Mouse (Mus musculus): Measurements from ENCODE around the gene Tor2a.

The Tor2a gene

DNA sequence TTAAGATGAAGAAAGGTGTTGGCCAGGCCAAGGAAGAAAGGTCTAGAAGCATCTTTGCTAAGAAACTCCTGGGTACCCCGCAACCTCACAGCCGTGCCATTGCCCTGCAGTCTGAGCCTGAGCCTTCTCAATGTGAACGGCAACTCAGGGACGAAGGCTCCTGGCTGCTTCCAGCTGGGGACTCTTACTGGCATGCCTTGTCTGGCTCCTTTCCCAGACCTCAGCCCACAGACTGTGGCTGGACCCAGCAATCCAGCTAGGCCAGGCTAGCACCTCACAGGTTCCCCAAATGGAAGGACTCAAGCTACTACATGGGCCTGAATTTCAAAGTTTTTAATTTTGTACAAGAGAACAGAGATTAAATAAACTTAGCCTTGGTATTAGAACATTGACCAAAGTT, 4.8 kb downstream of the Tor2a start:
- DNase-seq (ENCODE audit: low read depth): no peak

DNA sequence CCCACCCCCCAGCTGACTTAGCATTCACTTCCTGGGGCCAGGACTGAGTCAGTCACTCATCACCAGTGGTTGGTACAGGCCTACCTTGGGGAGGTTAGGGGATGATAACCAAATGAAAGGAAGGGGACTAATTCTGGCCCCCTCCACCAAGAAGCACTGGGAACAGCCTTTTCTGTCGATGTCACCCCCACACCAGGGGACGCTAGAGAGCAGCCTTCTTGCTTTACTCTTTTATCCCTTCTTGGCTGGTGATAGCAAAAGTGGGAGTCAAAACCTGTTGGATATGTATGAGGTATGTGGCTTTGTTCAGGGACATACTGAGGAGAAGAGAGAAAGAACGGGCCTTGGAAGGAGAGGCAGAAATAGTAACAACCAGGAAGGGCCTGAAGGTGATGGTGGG, 6.3 kb downstream of the Tor2a start:
- DNase-seq (ENCODE audit: low read depth): no peak

DNA sequence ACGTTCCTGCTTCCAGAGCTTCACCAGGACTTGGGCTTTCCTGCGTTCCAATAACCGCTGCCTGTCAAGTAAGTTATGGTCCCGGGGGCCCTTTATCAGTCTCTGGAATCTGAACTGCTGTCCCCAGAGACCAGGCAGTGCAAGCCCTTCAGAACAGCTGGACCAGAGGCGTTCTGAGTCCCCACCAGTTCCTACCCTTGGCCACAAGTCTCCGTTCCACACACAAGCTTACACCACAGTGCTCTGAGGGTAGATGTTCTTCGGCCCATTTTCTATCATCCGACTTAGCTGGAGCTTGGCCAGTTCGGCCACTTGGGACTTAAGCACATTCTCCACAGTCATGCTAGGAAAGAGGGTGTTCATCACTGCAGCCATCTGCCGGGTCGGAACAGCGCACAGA, 10.2 kb downstream of the Tor2a start:
- no peak for DNase-seq (ENCODE audit: low read depth)

DNA sequence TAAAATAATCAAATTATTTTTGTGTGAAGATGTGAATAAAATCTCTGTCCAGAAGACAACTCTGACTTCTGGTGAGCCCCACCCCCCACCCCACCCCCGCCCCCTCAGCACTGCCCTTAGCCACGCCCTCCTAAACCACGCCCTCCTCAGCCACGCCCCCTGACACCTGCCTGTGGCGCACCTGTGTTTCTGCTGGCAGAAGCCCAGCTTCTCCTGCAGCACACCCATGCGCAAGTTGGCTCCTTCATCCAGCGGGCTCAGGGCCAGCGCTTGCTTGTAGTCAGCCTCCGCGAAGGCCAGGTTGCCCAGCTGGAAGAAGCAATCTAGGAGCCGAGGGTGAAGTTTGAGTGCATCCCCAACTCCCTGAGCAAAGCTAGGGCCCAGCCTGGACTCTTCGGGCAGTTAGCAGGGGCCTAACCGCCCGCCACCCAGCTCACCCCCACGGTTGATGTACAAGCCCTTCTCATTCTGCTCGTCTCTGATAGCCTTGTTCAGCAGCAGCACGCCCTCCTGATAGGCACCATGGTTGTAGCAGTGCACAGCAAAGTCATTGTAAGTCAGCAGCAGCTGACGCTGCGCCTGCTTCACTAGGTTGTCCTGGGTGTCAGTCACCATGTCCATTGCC, 11.7 kb downstream of the Tor2a start:
- no peak for DNase-seq (ENCODE audit: low read depth)

DNA sequence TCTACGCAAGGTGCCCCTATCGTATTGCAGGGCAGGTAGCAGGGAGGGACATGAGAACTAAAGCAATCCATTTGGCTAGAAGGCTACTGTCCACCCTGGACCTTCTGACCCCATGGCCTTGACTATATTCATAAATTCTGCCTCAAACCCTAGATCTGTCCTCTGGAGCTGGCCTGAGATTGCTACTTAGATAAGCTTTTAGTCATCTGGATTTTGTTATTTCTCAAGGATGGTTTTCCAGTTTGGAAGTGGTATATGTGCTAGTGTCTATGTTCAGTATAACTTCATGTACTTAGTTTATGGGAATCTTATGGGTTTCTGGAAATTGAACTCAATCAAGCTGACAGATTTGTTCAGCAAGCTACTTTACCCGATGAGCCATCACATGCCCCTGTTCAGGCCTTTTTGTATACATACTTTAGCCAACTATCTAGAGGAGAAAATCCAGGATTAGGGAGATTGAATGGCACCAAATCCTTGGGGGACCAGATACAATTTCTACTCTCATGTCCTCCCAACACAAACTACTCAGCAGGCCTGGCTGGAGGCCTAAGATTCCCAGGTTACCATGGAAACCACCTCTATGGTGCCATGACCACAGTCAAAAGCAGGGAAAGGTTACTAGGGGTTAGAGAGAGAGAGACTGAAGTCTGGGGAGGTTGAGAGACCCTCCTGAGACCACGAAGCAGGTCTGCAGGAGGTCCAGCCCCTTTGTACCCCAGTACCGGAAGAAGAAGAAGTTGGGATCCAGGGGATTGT, 12.5 kb downstream of the Tor2a start:
- DNase-seq (ENCODE audit: low read depth): no peak

DNA sequence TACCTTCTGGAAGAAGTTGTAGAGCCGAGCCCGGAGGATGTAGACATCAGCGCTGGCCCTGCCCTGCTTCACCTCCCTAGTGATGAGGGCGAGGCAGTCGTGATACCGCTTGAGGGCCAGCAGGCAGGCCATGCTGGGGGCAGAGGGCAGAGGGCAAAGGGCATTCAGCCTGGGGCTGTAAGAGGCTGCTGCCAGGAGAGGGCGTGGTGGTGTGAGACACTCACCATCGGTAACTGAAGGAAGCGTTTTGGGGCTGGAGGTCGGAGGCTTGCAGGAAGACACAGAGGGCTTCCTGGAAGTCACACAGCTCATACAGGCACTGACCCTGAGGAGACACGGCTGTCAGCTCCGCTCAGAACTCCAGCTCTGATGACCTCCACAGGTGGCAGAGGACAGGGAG, 14.9 kb downstream of the Tor2a start:
- DNase-seq (ENCODE audit: low read depth): no peak

DNA sequence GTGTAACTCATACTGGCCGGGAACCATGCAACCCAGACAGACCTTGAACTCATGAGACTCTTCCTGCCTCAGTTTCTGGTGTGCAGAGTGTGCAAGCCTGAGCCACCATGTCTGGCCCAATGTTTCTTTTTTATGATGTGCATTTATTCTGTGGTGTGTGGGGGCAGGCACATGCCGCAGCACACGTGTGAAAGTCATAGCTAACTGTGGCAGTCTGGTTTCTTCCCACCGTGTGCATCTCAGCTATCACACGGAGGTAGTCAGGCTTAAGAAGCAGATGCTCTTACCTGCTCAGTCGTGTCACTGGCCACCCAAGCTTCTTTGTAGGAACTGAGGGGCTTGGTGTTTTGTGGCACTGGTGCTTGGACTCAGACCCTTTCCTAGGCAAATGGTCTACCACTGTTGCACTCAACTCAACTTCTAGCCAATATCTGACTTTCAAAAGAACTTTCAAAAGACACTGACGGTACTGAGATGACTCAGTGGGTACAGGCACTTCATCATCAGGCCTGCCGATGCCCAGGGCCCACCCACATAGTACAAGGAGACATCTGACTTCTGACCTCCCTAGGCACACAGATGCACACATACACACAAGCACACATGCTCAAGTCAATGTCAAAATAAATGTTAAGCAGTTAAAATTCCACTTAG, 15.7 kb downstream of the Tor2a start:
- DNase-seq (ENCODE audit: low read depth): no peak

DNA sequence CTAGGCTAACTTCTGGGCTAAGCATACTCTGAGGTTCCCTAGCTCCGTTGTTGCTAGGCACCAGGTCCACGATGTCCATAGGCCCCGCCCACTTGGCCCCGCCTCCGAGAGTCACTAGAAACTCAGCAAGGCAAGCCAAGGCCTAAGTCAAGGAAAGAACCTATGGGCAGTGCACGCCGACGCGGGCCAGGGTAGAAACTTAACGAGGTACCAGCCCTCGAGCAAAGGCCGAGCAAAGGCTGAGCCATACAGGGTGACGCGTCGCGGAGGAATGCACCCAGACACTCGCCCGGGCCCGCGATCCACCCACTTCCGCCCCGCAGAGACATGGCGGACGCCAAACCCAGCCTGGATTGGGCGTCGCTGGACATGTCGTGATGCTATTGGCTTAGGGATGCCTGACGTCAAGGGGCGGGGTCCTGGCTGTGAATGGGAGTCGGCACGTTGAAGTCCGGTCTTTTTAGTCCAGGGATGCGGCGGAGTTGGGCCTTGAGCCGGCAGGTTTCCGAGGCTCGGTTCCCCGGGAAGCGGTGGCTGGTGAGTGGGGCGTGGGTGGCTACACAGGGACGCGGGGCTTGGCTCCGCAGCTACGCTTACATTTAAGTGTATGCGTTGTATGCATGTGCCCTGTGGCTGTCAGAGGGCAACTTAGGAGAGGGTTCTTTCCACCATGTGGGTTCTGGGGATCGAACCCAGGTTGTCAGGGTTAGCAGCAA, 18.5 kb downstream of the Tor2a start, which contains the start of the genes Ttc16 and Ptrh1:
TSS of gene Ttc16 (minus strand) at position 275 of the 716 bp plus-strand sequence.
TSS of gene Ptrh1 (plus strand) at position 428 of the 716 bp plus-strand sequence.
- DNase-seq (ENCODE audit: low read depth): peak; percentile 96

DNA sequence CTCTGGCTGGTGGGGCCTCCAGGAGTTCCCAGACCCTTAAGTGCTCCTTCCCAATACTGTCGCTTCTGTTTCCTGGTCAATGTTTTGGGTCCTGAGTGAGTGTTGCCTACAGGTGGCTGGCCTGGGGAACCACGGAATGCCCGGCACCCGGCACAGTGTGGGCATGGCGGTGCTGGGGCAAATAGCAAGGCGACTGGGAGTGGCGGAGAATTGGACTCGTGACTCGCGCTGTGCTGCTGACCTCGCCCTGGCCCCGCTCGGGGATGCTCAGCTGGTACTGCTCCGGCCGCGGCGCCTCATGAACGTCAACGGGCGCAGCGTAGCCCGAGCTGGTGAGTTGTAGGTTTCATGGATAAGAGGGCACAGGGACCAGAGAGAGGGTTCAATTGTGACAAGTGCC, 19.2 kb downstream of the Tor2a start:
- DNase-seq (ENCODE audit: low read depth): no peak

DNA sequence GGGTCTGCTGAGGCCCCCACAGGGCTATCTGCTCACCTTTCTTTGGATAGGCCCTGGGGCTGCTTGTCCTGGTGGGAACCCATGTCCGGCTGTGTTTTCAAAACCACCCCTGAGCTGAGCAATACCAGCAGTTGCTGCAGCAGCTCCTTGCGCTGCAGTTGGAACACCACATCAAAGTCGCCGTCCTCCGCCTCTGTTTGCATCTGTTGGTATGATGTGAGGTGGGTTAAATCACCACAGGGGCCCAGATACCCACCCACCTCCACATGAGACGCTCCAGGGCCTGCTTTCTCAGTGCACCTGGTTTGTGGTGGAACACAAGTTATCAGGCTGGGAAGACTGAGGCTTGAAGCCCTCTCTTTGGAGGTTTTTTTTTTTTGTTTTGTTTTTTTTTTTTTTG, 21.0 kb downstream of the Tor2a start:
- no peak for DNase-seq (ENCODE audit: low read depth)

DNA sequence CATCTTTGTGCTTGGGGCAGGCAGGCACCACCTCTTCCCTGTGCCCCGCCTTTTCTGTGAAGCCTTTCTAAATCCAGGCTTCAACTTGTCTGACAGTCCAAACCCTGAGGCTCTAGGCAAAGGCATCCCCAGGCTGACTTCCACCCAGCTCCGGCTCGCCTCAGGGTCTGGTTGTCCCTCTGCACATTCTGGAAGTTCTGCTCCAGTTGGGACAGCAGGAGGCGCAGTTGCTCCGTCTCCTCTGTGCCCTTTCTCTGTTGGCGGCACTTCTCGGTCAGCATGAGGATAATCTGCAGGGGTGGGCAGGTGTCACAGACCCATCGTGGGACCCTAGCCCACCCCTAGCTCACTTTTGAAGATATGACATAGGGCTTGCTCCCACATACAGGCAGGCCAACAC, 22.1 kb downstream of the Tor2a start:
- DNase-seq (ENCODE audit: low read depth): no peak

DNA sequence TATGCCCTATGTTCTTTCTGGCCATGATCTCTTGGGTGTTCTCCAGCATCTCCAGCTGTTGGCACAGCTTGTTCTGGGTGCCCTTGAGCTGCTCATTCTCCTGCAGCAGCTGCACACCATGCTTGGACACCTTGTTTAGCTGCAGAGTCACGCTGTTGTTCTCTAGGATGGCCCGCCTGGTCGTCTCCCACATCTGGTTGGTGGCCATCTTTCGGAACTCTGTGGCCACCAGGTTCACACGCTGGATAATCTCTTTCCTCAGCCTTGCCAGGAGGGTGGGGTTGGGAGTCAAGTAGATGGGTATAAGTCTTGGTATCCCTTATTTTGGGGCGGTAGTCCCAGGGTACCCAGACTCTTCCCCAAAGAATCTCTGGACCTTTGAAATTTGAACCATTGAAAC, 22.7 kb downstream of the Tor2a start:
- no peak for DNase-seq (ENCODE audit: low read depth)

DNA sequence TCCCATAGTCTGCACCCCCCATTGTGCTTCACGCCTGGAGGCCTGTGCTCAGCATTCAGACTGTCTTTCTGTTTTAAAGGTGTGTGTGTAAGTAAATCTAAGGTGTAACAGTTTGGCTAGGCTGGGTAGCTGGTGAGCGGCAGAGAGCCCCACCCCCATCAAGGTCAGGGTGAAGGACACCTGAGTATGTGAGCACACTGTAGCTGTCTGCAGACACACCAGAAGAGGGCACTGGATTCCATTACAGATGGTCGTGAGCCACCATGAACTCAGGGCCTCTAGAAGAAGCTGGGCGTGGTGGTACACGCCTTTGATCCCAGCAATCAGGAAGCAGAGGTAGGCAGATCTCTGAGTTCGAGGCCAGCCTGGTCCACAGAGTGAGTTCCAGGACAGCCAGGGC, 24.7 kb downstream of the Tor2a start:
- no peak for DNase-seq (ENCODE audit: low read depth)

DNA sequence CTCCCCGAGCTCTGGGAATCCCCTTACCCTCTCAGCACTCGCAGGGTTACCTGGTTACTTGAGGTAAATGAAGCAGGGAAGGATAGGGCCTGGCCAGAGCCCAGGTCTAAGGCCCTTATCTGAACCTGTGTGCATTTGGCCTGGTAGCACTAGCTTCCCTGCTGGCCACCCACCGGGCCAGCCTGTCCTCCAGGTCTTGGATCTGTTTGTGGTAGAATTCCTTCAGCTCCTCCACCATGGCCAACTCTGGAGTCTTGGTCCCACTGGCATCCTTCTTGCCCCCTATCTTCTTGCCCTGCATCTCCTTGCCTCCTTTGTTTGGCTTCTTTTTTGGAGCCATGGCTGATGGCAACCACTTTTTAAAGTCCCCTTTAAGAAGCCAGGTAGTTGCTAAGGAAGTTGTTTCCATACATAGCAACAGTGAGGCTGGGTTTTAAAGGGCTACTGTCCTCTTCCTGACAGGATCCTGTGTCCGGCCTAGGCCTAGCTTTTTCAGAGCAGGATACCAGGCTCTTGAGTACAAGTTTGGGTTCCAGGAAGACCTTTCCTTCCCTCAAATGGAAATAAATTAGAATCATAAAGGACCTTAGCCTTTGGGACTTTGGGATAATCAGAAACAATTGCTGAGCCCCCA, 27.1 kb downstream of the Tor2a start, which contains the start of gene Cfap157:
TSS of gene Cfap157 (minus strand) at position 381 of the 634 bp plus-strand sequence.
- no peak for DNase-seq (ENCODE audit: low read depth)

DNA sequence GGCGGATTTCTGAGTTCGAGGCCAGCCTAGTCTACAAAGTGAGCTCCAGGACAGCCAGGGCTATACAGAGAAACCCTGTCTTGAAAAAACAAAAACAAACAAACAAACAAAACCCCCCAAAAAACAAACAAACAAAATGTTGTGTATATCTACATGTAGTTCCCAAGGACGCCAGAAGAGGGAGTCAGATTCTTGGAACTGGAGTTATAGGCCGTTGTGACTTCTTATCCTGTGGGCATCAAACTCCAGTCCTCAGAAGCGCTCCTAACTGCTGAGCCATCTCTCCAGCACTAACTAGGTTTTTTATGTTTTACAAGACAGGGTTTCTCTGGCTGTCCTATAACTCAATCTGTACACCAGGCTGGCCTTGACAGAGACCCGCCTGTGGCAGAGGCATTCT, 30.1 kb downstream of the Tor2a start:
- peak; percentile 24 for DNase-seq (ENCODE audit: low read depth)

DNA sequence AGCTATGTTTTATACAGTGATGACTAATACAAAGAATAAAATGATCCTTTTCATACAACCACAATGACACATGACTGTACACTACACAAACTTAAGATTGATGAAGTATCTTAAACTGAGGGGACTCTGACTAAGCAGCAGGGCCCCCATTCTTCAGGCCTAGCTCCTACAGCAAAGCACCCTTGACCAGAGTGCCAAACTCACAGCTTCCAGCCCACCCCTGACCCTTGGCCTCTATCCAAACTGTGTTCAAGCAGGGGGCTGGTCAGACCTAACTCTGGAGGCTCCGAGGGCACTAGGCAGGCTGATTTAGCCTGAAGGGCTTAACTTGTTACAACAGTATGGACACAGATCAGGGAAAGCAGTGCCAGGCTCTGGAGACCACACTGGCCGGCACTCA, 31.5 kb downstream of the Tor2a start:
- DNase-seq (ENCODE audit: low read depth): no peak

DNA sequence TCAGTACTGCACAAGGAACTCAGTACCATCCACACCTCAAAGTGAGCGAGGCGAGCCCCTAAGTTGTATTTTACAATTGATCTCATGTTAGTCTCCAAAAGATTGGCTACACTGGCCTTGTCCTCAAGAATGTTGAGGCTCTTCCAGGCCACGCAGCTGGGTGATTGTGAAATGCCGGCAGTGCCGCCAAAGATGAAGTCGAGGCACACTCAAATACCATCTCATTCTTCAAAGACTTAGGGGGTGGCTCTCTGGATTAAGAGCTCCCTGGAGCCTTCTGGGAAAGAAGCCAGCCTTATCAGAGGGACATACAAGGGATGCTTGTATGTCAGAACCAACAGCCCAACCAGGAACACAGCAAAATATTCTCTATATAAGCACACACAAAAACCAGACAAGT, 34.3 kb downstream of the Tor2a start:
- no peak for DNase-seq (ENCODE audit: low read depth)

DNA sequence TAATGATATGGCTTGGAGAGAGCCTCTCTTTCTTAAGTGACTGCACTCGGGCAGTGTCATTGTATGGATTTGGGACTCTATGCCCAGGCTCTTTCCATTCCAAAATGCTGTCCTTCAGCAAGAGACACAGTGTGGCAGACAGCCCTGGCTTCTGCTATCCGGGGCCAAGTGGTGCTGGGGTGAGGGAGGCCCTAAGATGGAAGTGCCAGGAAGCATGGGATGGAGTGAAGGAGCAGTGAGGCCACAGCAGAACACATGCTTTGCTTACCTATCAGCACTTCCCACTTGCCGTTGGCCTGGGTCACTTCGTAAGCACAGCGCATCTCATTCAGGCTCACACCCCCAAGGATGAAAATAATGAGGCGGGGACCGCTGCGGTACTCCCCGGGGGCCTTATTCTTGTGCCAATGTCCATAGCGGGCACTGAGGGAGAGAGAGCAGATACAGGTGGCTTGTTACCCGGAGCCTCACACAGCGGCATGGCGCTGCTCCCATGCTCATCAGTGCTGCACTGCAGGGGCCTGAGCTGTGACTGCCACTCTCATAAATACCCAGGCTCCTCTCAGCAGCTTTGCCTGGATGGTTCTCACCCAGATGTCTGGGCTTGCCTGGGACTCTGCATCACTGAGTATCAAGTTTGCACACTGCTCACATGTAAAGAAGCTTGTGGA, 38.8 kb downstream of the Tor2a start:
- no peak for DNase-seq (ENCODE audit: low read depth)

DNA sequence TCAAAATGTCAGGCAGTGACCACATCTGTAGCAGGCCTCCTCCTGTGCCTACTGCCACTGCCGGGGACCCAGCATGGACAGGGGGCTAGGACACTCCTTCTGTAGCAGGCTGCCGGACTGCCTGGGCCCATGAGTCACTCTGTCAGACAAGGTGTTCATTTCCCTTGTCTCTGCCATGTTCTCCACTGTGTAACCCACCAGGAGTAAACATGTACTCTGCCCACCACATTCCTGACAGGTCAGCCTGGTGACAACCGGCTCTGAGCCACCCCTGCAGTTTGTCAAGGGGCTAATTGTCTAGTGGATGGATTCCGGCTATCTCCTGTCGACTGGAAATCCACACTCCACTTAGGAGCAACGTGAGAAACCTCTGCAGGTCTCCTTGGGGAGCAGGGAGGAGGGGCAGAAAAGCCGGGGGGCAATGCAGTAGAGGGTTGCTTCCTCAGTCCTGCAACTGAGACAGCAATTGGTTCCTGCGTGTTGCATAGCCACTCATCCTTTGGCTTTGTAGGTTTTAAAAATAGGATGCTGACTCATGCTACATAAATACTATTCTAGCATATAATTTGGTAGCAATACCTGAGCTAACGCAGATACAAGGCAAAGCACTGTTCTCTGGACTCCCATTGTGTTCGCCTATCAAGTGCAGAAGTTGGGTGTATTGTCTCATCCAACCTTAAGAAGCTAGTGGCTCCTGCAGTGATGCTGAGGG, 41.4 kb downstream of the Tor2a start:
- DNase-seq (ENCODE audit: low read depth): no peak

DNA sequence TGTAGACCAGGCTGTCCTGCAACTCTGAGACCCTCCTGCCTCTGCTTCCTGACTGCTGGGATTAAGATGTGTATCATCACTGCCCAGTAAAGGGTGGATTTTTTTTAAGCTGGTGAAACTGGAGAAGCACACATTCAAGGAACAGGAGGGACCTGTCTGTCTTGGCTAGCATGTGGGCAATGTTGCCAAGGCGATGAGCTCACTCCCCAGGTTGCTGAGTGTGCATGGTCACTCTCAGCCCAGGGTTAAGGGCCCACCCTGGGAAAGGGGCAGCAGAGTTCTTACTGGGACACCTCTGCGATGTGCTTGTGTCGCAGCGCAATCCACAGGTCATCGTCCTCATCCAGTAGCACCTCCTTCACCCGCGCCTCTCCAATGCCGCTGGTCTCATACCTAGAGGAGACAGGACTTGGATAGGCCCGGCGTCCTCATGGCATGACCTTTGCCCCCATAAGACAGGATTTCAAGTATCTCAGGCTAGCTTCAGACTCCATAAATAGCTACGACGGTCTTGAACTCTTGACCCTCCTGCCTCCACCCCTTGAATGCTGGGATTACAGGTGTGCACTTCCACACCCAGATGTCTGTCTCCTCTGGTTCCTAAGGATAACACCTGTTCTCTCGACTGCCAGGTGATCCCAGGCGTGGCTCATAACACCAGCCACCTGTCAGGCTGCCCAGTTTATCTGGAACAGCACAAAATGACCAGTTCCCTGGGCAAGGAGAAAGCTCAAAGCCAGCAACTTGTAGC, 52.0 kb downstream of the Tor2a start:
- DNase-seq (ENCODE audit: low read depth): no peak

Data from c-Kit-positive CD71-negative TER-119-negative erythroid progenitor cells, embryonic 14.5 days (primary cell).